Mouse (Mus musculus) olfactory bulb, adult 2 months (tissue): ENCODE measurements at regions not wholly inside any gene's neighbourhood (a gene's known extent, or its start where the extent isn't known, plus 50 kb on each side); places are given as distances from the start of the nearest gene placed in this dataset.

Source experiments
- CTCF ChIP-seq: fragments of 200-500 bp; IDR thresholded peaks from 2 replicates; pipeline ENCODE4 v1.5.1; 2012; ENCODE audit warnings: low read depth, mild to moderate bottlenecking, low read length, moderate library complexity; ENCODE audit not compliant: insufficient read depth
- POLR2A ChIP-seq: fragments of 200-500 bp; IDR thresholded peaks from 2 replicates; pipeline ENCODE4 v1.6.1; 2012; ENCODE audit warnings: mild to moderate bottlenecking, low read depth, low read length, moderate library complexity; ENCODE audit not compliant: insufficient read depth

DNA sequence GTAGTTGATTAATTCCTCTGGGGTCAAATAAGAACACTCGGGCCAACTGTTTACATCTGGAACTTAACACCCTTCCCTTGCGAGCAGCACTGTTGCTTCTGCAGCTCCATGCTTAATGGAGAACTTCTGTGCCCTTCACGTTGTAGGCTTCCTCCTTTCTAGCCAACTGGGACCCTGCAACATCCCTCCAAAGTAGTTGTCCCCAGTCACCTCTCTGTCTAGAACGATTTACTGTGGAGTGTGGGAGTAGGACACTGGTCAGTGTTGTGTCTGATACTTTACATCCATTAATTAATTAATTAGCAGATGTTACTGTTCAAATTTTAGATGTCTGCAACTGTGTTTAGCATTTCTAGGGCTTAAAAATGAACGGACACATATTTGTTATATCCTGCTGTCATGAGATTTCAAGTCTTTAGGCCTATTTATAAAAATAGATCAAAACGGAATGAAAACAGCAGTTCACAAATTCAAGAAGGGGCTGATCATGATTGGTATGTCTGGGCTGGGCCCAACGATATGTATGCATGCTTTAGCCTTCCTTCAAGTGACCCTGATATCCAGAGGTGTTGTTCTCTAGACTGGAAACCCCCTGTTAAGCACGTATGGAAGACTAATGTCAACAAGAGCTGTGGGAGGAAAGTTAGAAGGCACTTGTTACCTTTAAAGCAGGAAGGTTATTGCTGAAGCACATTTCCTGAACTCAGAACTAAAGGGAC lies 543.6 kb upstream of the Nr5a2 start:
- TF ChIP-seq CTCF (no peak), POLR2A (no peak)
